Mouse (Mus musculus) liver, embryonic 14.5 days (tissue): Measurements from ENCODE around the gene Gm15294. TPM values are rescaled to one million over a fixed set of nuclear protein-coding genes. Genes with fewer than 3 reads are reported as not detected.

Experiments
- ATAC-seq: fragments of 200-750 bp; cut with Nextera tagmentation; 2 replicates; pipeline ENCODE4 v1.8.0; 2017; ENCODE audit warnings: moderate number of reproducible peaks, mild to moderate bottlenecking, moderate library complexity; ENCODE audit not compliant: insufficient read depth
- DNase-seq, 3 experiments: peaks; one replicate each; pipeline ENCODE4 v3.0.0-alpha.2; 2012 to 2013; ENCODE audit warnings: low read depth in 3 of 3, low spot score in 3 of 3
- H3K27ac ChIP-seq: fragments of 300-500 bp; sonication (generic); 2 replicates; pipeline ENCODE4 v1.5.1; 2014; ENCODE audit warnings: moderate library complexity, mild to moderate bottlenecking, control low read depth, inconsistent platforms
- H3K27me3 ChIP-seq: fragments of 300-500 bp; sonication (generic); 2 replicates; pipeline ENCODE4 v1.6.1; 2014; ENCODE audit warnings: mild to moderate bottlenecking, low read length, moderate library complexity; ENCODE audit not compliant: control insufficient read depth, insufficient read depth
- H3K36me3 ChIP-seq: fragments of 300-500 bp; sonication (generic); replicated peaks from 2 replicates; pipeline ENCODE4 v1.6.1; 2014; ENCODE audit warnings: low read depth; ENCODE audit not compliant: control insufficient read depth, insufficient read depth
- H3K4me1 ChIP-seq, 2 experiments: fragments of 200-500 bp in 1 of 2; fragments of 300-500 bp in 1 of 2; sonication (generic) in 1 of 2; replicated peaks; 2 replicates each; pipeline ENCODE4 v1.6.1; 2012 to 2014; ENCODE audit warnings: antibody characterized with exemption in 1 of 2, inconsistent platforms in 1 of 2, low read length in 1 of 2; ENCODE audit not compliant: control insufficient read depth in 2 of 2, insufficient read depth in 2 of 2
- H3K4me2 ChIP-seq: fragments of 300-500 bp; sonication (generic); 2 replicates; pipeline ENCODE4 v1.6.1; 2014; ENCODE audit warnings: low read depth, mild to moderate bottlenecking, control low read depth, moderate library complexity
- H3K4me3 ChIP-seq, 2 experiments: fragments of 200-500 bp in 1 of 2; fragments of 300-500 bp in 1 of 2; sonication (generic) in 1 of 2; 2 replicates each; pipeline ENCODE4 v1.5.1; 2012 to 2014; ENCODE audit warnings: low read depth in 2 of 2, low read length in 2 of 2, mild to moderate bottlenecking in 2 of 2, control low read depth in 1 of 2, inconsistent platforms in 1 of 2, moderate library complexity in 1 of 2; ENCODE audit not compliant: insufficient read depth in 1 of 2
- H3K9ac ChIP-seq: fragments of 300-500 bp; sonication (generic); replicated peaks from 2 replicates; pipeline ENCODE4 v1.6.1; 2014; ENCODE audit warnings: mild to moderate bottlenecking, control low read depth, moderate library complexity
- H3K9me3 ChIP-seq: fragments of 300-500 bp; sonication (generic); 2 replicates; pipeline ENCODE4 v1.6.1; 2016; ENCODE audit warnings: low read length, mixed read lengths; ENCODE audit not compliant: control insufficient read depth
- CTCF ChIP-seq: IDR thresholded peaks from 2 replicates; pipeline ENCODE4 v1.5.1; 2016; ENCODE audit warnings: antibody characterized with exemption, low read depth, control low read depth
- EP300 ChIP-seq: IDR thresholded peaks from 2 replicates; pipeline ENCODE4 v1.6.1; 2016; ENCODE audit warnings: antibody characterized with exemption, low read depth
- WGBS: fragments of 180-500 bp; shearing (Covaris S2); extraction: QIAGEN DNeasy Blood & Tissue Kit; methylation state at CpG from one replicate; pipeline ENCODE4 v1.1.7; 2014; ENCODE audit not compliant: insufficient replicate concordance; 5-methylcytosine and 5-hydroxymethylcytosine counted together
- polyA plus RNA-seq, 2 experiments: library from polyadenylated mRNA; depleted of rRNA in 1 of 2; stranded (reverse) in 1 of 2; unstranded in 1 of 2; fragments of >200 nt; fragmentation: Nextera tagmentation in 1 of 2; extraction: Ambion mirVana in 1 of 2; gene quantifications; 2 replicates each; pipeline versions ENCODE4 v1.2.1 to v1.2.3; 2012 to 2014

Gene Gm15294
- not detected in 2 replicates for polyA plus RNA-seq (2012; rRNA removed)
- polyA plus RNA-seq (2014; fragmentation: Nextera tagmentation; extraction: Ambion mirVana) = 0.47 TPM in 1 of 2 replicates, not detected in the other

DNA sequence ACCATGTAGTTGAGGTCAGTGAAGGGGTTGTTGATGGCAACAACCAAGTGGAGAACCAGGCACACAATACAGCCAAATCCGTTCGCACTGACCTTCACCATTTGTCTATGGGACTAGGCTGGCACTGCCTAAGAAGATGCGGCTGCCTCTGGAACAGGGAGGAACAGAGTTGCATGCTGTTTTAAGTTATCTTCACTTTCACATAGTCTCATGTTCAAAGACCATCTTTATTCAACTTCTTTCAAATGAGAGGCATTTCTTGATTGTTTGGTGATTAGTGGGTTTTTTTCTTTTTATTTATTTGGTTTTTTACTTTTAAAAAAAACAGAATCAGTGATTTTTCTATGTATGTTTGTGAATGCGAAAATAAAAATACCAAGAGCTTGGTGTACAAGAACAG, at the start of gene Gm15294:
Gene Gm15294 (minus strand): TSS at position 101 of the 400 bp plus-strand sequence.
- DNase-seq = no peak
- no peak for ATAC-seq
- H3K4me3 ChIP-seq = no peak within 1 kb of the TSS
- H3K27me3 ChIP-seq = no peaks in the 10 kb centered on the region
- H3K27ac ChIP-seq = no peak within 1 kb of the TSS
- 72% methylated on average over 4 of the region's 4 CpGs for WGBS
- H3K9ac ChIP-seq = no peak within 1 kb of the TSS
- H3K36me3 ChIP-seq = no peaks in the 10 kb centered on the region
- TF ChIP-seq EP300 = no peak
- no peak for TF ChIP-seq CTCF
- H3K4me1 ChIP-seq = no peaks in the 10 kb centered on the region
- no peak within 1 kb of the TSS for H3K4me2 ChIP-seq
- H3K9me3 ChIP-seq = no peaks in the 10 kb centered on the region

DNA sequence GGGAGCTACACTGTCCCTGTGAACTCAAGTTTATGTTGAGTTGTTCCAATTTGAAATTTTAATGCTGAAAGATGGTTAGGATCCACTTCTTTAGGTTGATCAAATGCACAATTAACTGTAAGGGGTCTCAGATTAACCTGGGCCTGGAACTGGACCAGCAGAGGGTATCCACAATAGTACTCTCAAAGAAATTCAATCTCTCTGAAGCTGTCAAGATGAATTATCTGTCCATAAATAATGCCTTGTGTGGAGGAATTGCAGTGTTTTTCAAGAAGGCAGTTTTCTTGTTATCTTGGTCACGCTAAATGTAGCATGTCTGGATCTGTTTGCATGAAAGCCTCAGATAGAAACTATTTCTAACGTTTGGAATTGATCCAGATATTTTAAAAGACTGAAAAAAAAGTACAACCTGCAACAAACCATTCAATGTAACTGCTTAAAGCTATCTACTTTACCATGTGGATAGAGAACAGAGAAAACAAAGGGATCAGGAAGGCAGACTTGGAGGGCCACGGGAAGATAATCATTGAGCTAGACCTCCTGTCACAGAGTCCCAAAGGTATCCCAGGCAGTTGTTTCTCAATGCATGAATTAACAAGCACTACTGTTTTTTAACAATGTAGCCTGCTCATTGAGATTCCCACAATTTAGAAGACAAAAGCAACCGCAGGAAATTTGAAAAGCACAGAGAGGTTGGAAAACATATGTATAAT, 9.5 kb upstream of the Gm15294 start:
- no peaks in the 10 kb centered on the region for H3K36me3 ChIP-seq
- DNase-seq = no peak
- H3K4me2 ChIP-seq = no peak overlapping the region
- no peak overlapping the region for H3K9ac ChIP-seq
- no peak overlapping the region for H3K27ac ChIP-seq
- no peaks in the 10 kb centered on the region for H3K9me3 ChIP-seq
- no peak for TF ChIP-seq EP300
- TF ChIP-seq CTCF = no peak
- no peak overlapping the region for H3K4me3 ChIP-seq
- WGBS = 48% methylated on average over 4 of the region's 4 CpGs
- H3K4me1 ChIP-seq = no peaks in the 10 kb centered on the region
- ATAC-seq = no peak
- H3K27me3 ChIP-seq = no peaks in the 10 kb centered on the region

DNA sequence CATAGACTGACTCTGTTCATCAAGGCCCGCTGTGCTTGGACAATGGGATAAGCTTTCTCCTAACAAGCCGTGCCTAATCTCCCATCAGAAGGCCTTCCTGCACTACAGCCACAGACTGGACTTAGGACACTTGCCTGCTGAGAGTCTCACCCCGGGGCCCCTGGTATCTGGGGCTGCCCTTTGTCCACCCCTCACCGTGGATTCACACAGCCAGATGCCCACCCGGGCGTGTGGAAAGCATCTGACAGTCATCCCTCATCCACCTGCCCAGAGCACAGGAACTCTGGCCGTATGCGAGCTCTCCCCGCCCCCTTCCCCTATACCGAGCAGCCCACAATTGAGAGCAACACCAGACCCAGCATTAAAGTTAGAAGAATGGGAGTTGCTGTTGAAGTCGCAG, 1.0 kb downstream of the Gm15294 start:
- no peak overlapping the region for H3K4me2 ChIP-seq
- DNase-seq (no peak), ATAC-seq (no peak)
- no peak overlapping the region for H3K27ac ChIP-seq
- H3K9ac ChIP-seq = no peak overlapping the region
- no peaks in the 10 kb centered on the region for H3K27me3 ChIP-seq
- H3K9me3 ChIP-seq = no peaks in the 10 kb centered on the region
- no peaks in the 10 kb centered on the region for H3K36me3 ChIP-seq
- no peaks in the 10 kb centered on the region for H3K4me1 ChIP-seq
- no peak overlapping the region for H3K4me3 ChIP-seq
- WGBS = 66% methylated on average over 11 of the region's 11 CpGs
- TF ChIP-seq EP300 = no peak

DNA sequence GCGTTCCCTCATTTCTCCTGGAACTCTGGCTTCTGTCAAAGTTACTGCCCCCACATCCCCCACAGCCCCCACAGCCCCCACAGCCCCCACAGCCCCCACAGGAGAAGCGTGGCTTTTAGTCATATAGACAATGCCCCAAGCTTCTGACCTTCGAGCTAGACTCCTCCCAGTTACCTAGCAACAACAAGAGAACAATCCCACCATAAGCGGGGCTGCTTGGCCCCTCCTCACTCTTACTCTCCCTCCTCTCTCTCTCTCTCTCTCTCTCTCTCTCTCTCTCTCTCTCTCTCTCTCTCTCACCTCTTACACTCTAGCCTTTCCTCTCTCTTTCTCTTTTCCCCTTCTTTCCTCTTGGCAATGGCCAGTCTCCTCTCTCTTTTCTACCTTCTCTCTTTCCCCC, 1.4 kb downstream of the Gm15294 start:
- Histone ChIP-seq H3K36me3 (no peaks in the 10 kb centered on the region), H3K9ac (no peak overlapping the region), H3K4me3 (no peak overlapping the region), H3K9me3 (no peaks in the 10 kb centered on the region), H3K4me1 (no peaks in the 10 kb centered on the region), H3K4me2 (no peak overlapping the region), H3K27ac (no peak overlapping the region), H3K27me3 (no peaks in the 10 kb centered on the region)
- WGBS = 35% methylated on average over 3 of the region's 4 CpGs
- no peak for TF ChIP-seq EP300
- TF ChIP-seq CTCF = no peak
- DNase-seq = no peak
- ATAC-seq = no peak

DNA sequence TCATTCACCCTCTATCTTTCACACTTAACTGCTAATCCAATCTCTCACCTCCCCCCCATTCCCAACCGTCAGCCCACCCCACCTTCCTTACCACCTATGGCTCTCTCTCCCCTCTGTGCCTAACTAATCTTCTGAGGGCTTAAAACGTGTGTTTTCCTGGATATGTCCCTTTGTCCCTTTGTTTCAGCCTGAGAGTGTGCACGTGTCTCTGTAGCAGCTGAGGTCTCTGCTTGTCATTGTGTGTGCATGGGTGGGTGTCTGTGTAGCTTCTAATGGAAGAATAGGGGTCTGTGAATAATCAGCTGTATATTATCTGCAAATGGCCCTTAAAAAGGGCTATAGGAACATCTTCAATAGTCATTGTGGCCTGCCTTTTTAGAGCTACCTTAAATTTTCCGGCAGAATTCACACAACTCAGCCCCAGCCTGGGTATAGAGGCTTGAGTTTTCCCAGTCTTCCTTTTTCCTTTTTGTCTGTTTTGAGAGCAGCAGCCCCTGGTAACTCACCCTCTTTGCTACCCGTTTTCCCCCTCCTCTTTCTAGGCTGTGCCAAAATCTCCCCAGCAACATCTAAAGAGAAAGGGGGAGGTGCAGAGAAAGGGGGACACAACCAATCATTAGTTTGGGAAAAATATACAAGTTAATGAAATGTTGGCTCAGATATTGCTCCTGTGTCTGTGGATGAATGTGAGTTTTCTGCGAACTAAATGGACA, 19.2 kb downstream of the Gm15294 start:
- 29% methylated on average over 6 of the region's 6 CpGs for WGBS
- no peak for TF ChIP-seq EP300
- no peak for TF ChIP-seq CTCF
- H3K4me2 ChIP-seq = no peak overlapping the region
- H3K4me1 ChIP-seq = no peaks in the 10 kb centered on the region
- no peak overlapping the region for H3K9ac ChIP-seq
- ATAC-seq (no peak), DNase-seq (no peak)
- no peaks in the 10 kb centered on the region for H3K27me3 ChIP-seq
- no peak overlapping the region for H3K4me3 ChIP-seq
- H3K9me3 ChIP-seq = no peaks in the 10 kb centered on the region
- H3K36me3 ChIP-seq = no peaks in the 10 kb centered on the region
- no peak overlapping the region for H3K27ac ChIP-seq

Other genes starting within 250 kb of the Gm15294 start
- gene Irs4, start 150.0 kb downstream of the Gm15294 start, polyA plus RNA-seq (2012; rRNA removed) = not detected in 2 replicates
- gene Irs4, start 150.0 kb downstream of the Gm15294 start, polyA plus RNA-seq (2014; fragmentation: Nextera tagmentation; extraction: Ambion mirVana) = not detected in 2 replicates